Mouse (Mus musculus) kidney, adult 11 months (tissue): ENCODE results near the gene Camk1d.
A peak's percentile ranks its signal among the peaks of the same experiment; 100 is the strongest.

Source experiments
- DNase-seq: peaks from one replicate; pipeline ENCODE4 v3.0.0; 2022

Camk1d gene

DNA sequence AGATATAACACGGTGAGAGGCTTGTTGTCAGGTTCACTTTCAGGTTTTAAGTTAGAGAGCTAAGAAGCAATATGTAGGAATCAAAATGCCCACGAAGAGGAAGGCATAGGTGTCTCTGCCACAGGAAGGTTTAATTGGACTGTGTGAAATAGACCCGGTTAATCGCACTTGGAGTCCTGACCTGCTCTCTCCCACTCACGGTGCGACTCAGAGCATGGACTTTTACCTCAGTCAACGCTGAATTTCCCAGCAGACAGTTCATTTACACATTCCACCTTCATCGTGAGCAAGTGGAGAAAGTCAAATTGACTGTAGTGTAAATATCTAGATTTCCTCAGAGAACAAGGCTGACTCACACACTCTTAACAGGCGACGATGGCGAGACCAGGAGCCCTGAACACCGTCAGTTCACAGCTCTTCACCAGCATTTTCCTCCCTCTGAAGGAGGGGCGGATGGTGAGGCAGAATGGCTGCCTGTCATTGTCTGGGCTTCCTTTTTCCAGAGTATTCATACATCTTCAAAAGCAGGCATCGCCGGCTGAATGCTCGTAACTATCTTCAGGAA, 255.6 kb downstream of the Camk1d start:
- DNase-seq, result no peak

DNA sequence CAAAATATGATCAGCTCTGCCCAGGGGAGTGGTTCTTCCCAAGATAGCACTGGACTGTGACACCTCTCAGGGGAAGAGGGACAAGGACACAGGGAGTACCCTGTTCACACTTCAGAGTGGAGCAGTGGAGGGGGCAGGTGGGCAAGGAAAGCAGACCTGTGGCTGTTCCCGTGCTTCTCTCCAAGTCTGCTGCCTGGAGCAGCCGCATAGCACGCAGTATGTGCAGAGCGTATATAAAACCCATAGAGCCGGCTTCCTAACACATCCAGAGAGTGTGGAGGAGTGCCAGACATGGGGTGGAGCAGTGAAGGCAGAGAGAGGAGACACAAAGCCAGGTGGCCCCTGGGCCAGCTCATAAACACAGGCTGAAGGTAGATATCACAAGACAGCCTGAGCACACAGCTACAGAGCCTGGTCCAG, 256.2 kb downstream of the Camk1d start:
- no peak for DNase-seq

DNA sequence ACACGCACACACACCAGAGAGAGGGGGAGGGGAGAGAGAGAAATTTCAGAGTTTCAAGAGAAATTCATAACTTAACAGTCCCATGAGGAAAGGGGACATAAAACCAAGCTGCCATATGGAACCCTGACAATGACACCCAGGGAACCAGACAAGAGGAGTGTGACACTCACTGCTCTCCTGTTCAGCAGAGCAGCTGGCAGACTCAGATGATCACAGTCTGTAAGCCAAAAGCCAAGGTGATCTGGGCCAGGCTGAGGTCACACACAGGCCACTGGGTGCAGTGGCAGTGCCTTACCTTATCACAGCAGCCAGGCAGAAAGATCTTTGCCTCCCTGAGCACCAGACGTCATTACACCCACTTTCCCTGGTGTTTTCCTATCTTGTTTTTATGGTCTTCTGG, 258.2 kb downstream of the Camk1d start:
- no peak for DNase-seq

DNA sequence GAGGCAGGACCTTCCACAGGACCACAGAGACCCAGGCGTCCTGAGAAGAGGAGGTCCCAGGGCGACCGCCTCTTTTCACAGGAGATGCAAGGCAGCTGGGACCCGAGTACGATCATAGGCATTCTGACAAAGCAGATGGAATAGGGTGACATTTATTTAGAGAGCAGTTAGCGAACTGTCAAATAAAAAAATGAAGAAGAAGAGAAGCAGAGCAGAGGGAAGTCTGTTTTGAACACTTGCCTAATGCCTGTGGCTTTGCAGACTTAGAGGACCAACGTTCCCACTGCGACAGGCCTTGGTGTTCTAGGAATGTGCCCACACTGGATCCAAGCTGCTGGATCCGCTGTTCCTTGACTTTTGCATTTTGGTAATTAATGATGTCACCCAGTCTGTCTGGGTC, 259.5 kb downstream of the Camk1d start:
- DNase-seq, result no peak

DNA sequence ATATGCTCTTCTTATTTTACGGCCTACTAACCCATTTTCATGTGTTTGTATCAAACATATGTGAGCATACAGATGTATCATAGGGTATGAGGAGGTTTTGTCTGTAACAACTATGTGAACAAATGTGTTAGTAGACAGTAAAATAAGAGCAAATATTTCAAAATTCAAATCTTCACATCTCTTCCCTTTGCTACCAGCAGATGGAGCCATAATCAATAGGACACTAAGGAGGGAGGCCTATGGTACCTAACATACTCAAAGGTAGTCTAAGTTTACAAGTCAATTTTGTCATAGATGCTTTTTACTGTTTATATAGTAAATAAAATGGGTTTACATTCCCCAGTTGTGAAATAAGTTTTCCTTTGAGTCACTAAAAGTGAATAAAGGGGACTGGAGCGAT, 262.7 kb downstream of the Camk1d start:
- DNase-seq, result no peak

DNA sequence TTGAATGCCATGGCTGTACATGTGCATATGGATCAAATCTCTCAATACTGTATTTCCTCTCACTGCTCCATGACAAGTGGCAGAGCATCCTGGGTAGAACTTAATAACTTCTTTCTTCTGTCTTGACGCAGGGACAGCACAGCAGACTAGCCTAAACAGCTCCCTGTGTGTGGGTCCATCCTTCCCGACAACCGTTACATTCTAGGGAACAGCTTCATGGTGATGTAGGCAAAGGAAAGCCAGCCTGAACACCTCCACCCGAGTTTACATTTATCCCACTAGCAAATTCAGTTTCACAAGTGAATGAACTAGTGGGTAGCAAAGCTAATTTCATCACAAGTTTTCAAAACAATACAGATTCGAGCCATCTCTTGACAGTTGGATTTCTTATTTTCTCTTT, 269.0 kb downstream of the Camk1d start:
- no peak for DNase-seq

DNA sequence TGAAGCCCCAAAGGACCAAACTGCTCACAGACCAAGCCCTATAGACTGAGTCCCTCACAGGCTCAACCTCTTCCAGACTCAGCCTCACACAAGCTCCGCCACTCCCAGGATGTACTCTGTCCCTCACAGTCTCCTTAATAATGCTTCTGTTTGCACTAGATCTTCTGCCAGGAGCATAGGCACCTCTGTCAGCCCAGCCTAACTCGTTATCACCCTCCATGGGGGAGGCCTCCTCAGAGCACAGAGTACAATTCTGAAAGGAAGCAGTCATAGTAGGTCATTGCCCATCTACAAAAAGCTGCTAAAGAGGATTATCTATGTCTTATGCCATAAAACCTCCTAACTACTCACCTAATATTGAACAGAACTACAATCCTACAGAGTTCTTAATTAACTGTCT, 276.6 kb downstream of the Camk1d start:
- no peak for DNase-seq

DNA sequence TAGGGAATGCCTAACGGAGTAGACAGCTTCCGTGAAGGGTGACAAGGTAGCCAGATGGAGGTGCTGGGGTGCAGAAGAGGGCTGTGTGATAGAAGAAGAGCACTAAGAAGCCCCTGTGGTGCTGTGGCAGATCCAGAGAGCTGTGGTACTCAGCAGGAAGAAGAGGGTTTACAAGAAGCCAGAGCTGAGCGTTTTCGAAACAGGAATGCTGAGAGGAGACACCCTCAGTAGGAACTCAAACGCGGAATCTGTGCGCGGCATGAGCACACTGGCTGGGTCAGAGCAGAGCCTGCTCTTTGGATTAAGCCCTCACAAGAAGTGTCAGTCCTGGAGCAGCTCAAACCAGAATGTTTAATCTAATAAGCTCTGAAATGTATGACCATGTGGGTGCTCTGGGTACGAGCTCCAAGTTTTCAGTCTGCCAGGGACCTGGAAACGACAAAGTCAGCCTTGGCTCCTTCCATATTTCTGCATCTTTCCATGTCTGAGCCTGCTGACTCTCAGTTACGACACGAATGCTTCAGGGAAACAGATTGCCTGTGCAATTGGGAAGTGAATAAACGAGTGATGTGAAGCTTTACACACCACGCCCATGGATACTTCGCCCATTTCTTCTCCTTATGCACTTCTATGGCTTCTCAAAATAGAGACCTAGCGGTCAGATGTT, 278.6 kb downstream of the Camk1d start:
- no peak for DNase-seq

DNA sequence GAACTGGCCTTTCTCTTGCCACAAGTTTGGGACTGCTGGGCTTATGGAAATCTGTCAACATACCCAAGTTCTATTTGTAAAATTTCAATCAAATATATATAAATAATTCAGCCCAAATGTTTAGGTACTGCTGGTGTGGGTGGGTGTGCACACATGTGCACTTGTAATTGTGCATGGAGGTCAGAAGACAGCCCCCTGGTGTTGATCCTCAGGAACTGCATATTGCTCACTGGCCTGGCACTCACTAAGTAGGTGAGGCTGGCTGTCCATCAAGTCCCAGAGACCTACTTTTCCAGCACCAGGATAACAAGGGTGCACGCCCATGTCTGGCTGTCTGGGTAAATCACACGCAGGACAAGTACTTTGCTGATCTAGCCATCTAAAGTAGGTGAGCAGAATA, 283.0 kb downstream of the Camk1d start:
- DNase-seq, result peak; percentile 14

DNA sequence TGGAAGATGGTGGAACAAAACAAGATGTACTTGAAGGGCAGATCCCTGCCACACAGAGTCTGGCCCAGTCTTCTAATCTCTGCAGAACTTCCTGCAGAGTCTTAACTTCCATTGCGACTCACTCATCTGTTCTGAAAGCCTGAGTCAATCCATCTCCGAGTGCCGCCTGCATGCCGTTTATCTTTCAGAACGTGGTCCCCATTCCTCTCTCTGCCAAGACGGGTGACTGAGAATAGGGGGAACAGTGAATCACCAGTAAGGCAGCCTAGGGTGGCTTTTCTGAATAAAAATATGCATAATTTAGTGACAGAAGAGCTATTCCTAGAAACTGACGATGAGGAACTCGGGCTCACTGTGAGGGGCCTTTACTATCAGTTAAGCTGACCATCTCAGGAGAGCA, 284.4 kb downstream of the Camk1d start:
- no peak for DNase-seq

DNA sequence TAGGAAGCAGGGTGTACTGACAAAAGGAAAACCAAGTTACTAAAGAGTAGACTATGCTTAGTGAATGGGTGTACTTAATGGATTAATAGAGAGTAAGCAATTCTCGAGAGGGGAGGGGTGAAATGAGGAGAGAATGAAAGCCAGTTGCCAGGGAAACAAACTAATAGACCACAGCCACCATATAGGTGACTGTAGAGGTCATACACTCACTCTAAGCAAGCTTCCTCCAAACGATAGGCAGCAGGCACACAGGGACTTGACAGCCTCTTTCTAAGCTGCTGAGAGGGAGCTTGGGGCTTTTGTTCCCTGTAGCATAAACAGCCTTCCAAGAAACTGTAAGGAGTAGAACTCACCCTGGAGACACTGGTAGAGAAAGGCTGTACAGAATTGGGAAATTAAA, 288.2 kb downstream of the Camk1d start:
- DNase-seq, result no peak

DNA sequence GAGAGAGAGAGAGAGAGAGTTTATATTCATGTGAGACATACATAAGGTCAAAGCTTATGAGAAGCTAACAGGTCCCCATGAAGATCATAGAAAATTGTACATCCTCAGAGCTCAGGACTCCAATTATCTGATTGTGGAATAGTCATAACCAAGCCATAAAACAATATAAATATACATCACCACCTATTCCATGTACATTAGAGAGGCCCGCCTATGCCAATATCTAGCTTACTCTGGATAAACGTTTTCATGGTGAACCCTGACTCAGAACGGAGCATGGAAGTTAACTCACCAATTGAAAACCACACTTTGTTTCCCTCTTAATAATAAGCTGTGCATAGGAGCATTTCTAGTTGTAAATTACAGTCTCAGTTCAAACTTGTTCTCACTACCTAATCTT, 288.7 kb downstream of the Camk1d start:
- no peak for DNase-seq

DNA sequence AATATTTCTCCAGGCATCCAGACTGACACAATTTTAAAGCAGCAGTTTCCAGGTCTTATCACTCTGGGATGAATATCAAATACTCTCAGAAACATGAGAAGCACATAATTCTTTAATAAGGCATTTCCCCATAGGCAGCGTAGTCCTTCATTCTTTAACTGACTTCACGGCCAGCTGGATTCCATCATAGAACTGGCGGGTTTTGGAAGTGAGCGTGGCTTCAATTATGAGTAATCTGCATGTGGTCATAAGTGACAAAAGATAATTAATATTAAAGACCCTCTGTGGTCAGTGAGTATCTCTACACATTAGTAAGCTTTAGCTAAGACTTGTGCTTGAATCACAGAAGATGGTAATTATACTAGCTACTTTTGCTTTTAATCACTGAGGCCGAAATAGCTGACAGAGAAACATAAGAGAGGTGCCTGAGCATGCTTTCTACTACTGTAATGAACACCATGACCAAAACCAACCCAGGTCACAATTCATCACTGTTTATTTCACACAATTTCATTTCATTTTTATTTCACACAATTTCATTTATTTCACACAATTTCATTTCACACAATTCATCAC, 293.6 kb downstream of the Camk1d start:
- DNase-seq, result no peak

DNA sequence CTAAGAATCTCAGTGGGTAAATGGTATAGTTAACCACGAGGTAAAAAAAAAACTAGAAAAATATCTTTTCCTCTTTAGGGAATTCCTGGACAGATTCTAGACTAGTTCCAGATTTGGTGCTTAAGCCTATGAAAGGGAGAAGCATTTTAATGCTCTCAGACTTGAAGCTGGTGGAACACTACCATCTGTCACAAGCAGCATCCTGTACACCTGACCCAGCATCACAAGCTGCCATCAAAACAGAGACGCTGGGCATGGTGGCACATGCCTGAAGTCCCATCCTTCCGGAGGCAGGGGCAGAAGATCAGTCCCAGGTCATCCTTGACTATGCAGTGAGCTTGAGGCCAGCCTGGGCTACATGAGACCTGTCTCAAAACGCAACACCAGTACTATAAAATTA, 295.5 kb downstream of the Camk1d start:
- DNase-seq, result no peak

DNA sequence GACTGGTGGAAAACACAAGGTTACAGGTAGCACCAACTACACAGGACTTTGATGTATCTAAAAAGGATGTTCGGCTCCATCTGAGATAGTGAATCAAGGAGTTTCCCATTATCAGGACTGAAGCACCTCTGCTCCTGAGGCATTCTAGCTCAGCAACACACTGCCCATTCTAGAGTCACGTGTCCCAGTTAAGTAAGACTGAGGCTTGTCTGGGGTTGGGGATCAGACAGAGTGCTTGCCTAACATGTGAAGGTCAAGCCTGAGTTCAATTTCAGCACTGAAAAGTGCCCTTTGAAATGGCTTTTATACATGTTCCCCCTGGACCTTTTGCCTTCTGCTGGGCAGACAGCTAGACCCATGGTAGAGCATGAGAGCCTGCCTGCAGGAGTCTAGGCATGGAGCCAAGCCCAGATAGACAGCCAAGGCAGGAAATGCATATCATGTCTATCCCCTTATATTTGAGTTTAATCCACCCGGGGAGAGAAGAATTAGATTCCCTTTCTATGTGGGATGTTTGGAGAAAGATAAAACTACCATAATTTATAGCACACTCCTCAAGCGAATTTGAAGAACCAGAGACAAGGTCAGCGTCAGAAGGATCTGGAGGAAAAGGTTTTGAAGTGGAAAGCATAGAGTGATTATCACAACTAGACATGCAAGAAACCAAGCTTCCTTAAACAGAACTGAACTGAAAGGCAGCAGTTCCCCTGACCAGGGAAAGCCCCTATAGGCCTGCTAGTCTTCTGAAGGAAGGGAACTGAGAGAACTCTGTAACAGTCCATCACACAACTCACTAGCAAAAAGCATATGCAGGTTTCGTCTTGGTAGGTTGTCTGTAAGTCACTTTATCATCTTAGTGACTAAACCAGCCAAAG, 296.9 kb downstream of the Camk1d start:
- no peak for DNase-seq

DNA sequence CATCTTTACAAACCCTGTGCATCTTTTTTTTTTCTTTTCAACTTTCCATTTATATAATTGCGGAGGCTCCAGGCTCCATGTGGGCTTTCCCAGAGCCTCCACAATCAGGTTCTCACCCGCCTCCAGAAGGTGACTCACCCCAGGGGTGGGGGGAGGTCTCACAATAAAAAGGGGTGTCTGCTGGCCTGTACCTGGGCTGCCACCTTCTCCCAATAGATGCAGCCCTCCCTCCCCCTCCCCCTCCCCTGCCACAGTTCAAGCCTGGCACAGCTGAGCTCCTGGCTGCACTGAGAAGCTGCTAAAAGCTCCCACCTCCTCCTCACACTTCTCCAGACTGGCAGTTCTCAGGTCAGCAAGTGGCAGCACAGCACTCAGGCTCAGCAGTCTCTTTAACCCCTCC, 302.5 kb downstream of the Camk1d start:
- no peak for DNase-seq

DNA sequence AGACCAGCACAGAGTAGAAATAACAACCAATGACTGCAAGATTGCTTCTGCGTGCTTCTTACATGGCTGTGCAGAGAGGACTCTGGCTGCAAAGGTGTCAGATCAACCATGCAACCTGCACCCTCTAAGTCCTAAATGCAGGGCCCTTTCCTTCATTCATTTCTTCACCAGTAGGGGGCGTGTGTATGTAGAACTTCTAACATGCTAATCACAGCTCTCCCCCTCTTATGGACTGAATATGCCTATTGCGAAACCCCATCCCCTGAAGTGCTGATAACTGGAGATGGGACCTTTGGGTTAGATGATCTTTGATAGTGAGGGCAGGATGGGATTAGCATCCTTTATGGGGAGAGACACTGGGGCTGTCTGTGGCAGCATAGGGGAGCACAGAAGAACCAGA, 310.5 kb downstream of the Camk1d start:
- DNase-seq, result no peak

DNA sequence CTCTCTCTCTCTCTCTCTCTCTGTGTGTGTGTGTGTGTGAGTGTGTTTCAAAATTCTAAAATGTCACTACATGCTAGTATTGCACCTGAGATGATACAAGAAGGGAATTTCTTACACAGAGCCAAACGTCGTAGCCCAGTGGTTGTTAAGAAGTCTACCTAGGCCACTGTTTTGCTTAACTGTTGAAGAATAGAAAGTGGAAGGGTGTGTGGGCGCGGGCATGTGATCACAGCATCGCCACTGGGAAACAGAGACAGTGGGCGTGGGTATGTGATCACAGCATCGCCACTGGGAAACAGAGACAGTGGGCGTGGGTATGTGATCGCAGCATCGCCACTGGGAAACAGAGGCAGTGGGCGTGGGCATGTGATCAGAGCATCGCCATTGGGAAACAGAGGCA, 312.3 kb downstream of the Camk1d start:
- no peak for DNase-seq

DNA sequence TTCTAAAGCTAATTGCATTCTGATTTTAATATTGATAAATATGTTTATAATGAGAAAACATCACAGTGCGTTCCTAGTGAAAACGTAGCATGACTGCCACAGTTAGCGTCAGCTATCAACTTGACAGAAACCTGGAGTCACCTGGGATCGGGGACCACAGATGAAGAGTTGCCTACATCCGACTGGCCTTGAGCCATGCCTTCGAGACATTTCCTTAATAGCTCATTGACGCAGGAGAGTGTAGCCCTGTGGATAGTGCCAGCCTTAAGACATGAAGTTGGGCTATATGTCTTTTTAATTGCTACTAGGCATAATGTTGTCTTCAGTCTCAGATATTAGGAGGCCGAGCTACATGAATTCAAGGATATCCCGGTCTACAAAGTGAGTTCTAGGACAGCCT, 315.8 kb downstream of the Camk1d start:
- no peak for DNase-seq

DNA sequence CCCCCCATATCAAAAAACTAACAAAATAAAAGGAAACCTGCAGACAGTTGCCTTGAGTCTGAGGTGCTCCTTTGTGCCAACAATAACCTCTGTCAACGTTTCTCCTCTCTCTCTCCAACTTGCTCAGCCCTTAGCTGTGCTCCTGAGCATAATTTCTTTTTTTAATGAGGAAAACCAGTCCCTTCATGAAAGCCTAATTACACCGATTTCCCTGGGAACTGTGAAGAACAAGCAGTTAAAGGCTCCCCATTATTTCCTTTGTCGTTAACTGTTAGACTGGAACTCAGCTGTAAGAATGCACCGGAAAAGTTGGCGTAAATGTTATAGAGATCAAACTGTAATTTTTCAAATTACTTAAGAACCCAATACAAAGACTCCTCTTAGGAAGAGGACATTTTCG, 316.3 kb downstream of the Camk1d start:
- no peak for DNase-seq

DNA sequence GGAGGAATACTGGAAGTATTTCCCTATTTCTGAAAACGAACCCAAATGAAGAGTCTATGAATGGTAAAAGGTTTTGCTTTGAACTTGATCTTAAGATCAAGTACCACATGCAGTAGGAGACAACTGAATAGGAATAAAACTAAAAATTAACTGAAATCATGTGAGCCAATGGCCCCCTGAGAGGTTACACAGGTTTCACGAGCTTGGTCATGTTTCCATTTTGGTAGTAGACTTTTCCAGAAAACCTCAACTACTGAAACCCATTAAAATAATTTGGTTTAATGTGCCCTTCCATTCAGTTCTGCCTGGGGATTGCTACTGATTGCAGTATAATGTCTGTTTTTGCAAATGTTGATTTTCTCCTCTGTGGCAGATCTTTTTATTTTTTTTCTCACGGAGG, 316.8 kb downstream of the Camk1d start:
- no peak for DNase-seq

DNA sequence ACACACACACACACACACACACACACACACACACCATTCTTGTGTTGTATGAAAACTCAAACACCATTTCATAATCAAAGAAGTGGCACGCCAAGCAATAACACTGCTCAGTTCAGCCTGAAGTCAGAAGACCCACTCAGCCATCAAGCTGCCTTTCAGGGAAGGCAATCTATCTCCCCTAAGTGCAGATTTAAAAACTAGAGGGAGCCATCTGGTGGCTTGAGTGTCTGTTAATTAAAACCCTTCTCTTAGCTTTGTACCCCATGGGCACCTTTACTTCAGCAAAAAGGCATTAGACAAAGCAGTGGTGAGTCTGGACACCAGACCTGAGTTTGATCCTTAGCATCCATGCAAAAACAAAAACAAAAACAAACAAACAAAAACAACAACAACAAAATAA, 317.9 kb downstream of the Camk1d start:
- no peak for DNase-seq

DNA sequence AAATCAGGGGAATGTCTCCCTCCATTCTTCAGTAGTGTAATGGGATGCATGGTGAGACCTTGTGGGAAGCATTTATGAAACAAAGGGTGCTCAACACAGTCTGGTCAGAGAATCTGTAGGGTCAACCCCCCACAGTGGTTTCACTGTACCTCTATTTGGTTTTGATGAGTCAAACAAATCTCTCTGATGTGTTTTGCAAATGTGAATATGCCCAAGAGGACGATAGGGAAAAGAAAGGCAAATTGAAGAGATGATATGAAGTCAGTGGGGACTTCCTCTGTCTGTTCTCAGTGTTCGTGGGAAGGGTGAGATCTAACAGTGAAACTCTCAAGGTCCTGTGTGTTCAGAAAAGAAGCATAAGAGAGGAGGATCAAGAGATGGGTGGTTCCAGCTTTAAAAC, 318.4 kb downstream of the Camk1d start:
- no peak for DNase-seq

DNA sequence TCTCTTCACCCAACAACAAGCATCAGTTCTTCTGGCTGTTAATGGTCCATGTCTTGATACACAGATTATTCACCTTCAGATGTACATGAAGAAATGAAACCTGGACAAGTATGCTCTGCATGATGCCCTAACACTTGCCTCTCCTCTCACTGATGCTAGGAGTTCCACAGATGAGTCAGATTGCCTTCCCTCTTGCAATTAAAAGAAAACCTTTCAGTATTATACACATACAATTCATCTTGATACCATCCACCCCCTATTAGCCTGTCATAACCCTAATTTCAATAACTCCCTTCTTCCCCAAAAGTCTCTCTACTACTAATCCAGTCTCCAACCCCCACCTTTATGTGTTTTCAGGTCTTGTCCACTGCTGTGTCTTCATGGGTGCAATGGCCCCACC, 321.4 kb downstream of the Camk1d start:
- no peak for DNase-seq
